Mouse (Mus musculus): ENCODE measurements around the gene Sftpd. TPM values are rescaled to one million over a fixed set of nuclear protein-coding genes. Genes with fewer than 3 reads are reported as not detected.

Gene Sftpd
- not detected for total RNA-seq (2023)

GRCm38 (mm10) chr14:41185059-41185821 is at the start of gene Sftpd:
Sftpd (minus strand) TSS chr14:41185149.

DNA sequence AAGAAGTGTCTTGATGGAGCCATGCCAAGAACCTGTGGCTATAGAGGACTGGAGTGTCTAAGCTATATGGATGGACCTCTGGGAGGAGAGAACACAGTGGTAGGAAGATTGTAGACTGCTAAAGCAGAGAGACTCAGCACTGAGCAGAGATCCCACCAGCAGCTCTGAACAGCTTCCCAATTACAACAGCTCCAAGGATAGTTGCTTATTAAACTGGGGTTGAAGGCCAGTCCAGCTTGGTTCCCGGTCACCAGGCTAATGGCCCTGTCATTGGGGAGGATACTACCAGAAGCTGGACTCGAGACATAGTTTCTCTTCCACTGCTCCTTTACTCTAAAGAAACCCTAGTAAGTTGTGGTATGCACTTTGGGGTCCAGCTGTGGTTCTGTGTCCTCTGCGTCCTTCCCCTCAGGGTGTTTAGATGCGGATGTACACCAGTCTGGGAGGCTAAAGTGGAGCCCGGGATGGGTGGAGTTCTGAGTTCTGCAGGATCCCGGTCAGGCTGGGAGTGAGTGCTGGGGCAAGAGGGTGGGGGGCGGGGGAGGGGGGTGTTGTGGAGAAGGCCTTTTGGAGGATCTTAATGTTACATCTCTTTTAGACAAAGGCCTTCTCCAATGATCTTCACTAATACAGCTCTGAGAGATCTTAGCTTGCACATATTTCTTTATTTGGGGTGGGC is 33.6 kb downstream of the Sftpd start, which contains the start of gene Mbl1:
Gene Mbl1 (plus strand): TSS at position 239 of the 679 bp plus-strand sequence.

DNA sequence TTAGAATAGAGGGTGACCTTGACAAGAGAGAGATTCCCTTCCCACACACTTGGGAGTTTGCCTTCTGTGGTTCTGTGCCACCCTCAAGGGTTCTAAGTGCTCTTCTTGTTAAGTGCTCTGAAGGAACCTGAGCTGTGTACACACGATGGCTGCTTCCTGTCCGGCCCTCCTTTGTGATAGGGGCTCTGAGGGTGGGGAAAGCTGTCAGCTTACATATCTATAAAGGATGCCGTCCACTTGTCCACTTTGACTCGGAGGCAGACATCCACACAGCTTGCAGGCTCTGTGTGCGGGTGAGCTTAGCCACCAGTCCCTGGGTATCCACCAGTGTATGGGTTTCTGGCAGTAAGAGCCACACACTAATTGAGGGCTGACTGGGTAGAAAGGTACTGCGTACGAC is 53.4 kb downstream of the Sftpd start, which contains the start of gene Sftpa1:
Gene Sftpa1 (plus strand): TSS at position 243 of the 400 bp plus-strand sequence.

Other genes starting within 250 kb of the Sftpd start
- gene Tspan14, start 218.3 kb downstream of the Sftpd start, total RNA-seq (2023): 115 TPM
- gene Fam213a, start 171.4 kb downstream of the Sftpd start, total RNA-seq (2023): 11.5 TPM
- gene Dydc2, start 115.9 kb downstream of the Sftpd start, total RNA-seq (2023): not detected
- not detected for gene Dydc1, start 112.2 kb downstream of the Sftpd start, total RNA-seq (2023)
- gene Mat1a, start 80.1 kb downstream of the Sftpd start, total RNA-seq (2023): not detected
- gene Sftpa1, start 53.4 kb downstream of the Sftpd start, total RNA-seq (2023): not detected
- gene Mbl1, start 33.7 kb downstream of the Sftpd start, total RNA-seq (2023): not detected
- not detected for gene Gm2832, start 93.7 kb upstream of the Sftpd start, total RNA-seq (2023)
- not detected for gene Gm5798, start 163.5 kb upstream of the Sftpd start, total RNA-seq (2023)
- gene Gm7945, start 201.2 kb upstream of the Sftpd start, total RNA-seq (2023): not detected
- not detected for gene Gm6482, start 223.1 kb upstream of the Sftpd start, total RNA-seq (2023)